Mouse (Mus musculus): Measurements from ENCODE around the gene Snx17. TPM values are rescaled to one million over a fixed set of nuclear protein-coding genes. Genes with fewer than 3 reads are reported as not detected.
A peak's percentile ranks its signal among the peaks of the same experiment; 100 is the strongest.

The Snx17 gene
- 22.6 and 31.7 TPM in 2 replicates for total RNA-seq (2015; ENCODE audit: low replicate concordance)
- total RNA-seq (2017; ENCODE audit: low replicate concordance): 16.3 and 39.3 TPM in 2 replicates

DNA sequence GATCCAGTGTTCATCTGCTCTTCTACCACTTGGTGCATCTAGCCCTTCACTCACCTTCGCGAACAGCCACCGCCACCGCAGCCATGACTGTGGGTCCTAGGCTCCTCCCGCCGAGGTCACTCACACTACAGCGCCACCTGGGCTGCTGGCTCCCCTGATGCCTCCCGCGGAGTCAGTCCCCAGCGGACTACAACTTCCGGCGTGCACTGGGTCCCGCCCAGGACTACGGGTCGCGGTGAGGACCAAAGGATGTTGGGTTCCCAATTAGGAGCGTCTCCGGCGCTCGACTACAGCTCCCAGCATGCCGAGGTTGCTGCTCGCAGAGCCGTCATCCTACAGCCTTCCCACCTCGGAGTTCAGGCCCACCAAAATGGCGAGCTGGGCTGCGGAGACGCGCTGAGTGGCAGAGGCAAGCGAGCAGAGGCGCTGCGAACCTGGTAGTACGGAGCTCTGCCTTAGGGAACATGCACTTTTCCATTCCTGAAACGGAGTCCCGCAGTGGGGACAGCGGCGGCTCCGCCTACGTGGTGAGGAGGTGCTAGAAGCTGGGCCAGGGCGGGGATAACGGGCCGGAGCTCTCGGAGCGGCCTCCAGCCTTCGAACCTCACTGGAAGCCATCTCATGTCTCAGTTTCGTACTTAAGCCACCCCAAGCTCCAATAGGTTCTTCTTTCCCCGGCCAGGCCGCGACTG, at the start of gene Snx17, which contains the start of gene Eif2b4:
Gene Snx17, plus strand, starts transcription at position 289 of the 692 bp plus-strand sequence.
Gene Eif2b4, minus strand, starts transcription at position 492 of the 692 bp plus-strand sequence.
- peak; percentile 88 for ATAC-seq (replicated peaks; ENCODE audit: low FRiP score, poor library complexity, severe bottlenecking)

DNA sequence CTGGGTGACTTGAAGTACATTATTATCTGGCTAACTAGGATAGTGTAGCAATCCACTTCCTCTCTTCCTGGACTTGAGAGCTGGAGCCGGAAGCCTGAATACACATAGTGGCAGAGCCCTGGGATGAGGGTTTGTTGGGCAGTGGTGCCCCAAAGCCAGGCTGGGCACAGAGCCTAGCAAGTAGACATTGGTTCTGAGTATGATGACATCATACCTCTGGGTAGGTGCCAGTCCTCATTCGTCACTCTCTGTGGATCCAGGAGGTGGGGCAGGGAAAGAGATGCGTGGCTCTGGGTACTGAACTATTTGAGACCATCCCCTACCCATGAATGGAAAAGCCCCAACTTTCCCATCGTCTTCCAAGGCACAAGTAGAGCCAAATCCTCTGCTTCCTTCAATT, 43.2 kb upstream of the Snx17 start:
- no peak for ATAC-seq (replicated peaks; ENCODE audit: low FRiP score, poor library complexity, severe bottlenecking)

DNA sequence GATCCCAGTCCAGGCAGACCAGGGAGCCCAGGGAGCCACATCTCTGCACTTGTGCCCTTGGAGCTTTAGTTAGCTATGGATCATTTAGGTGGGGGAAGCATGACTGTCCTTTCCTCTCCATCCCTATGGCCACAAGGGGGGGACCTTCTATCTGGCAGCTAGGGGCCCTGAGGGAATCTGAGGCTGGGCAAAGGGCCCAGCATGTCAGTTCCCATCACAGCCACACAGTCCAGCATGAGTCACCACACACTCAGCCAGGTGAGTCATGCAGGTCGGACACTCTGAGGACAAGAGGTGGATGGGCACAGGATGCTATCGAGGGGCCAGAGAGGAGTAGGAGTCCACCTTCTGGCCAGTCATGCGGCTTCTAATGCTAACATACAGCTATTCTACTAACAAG, 41.3 kb upstream of the Snx17 start:
- no peak for ATAC-seq (replicated peaks; ENCODE audit: low FRiP score, poor library complexity, severe bottlenecking)

DNA sequence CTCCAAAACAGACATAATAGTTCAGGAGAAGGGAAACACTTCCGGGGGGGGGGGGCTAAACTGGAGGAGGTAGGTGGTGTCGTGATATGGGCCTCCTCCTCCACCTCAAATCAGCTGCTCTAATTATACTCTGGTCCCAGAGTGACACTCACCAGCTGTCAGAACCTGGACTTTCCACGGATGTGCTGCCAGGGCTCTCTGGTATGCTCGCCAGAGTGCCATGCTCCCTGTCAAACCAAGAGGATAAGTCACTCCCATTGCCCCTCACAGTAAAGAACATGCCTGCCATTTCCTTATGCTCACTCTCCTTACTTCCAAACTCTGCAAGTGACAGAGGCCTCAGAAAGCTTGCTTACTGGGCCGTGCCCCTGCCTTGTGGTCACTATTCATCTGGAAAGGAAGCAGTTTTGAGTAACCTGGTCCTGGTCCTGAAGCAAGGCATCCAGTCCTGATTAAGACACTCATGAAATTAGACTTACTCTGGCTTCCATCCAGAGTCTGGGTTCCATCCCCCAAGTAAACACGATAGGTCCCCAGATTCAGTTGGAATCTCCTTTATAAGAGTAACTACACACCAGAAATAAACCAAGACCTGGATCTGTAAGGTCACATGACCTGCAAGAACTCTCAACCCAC, 39.4 kb upstream of the Snx17 start:
- ATAC-seq (replicated peaks; ENCODE audit: low FRiP score, poor library complexity, severe bottlenecking): peak; percentile 6; the same call in 1 of the 2 replicates

DNA sequence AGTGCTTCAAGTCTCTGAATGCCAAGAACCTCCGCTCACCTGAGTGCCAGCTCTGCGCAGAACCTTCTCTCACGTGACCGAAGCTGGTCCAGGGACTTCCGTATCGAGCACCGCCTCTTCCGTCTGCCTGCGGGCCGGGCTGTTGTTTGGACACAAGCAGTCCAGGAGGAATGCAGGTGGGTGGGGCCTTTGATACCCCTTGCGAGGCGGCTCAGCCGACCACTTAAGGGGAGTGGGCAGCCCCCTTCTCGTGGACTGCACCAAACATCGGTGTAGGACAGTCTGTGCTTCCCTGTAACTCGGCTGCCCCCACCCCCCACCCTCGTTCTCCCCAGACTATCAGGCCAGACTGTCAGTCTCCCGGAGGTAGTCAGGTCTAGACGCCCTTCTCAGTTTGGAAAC, 38.9 kb upstream of the Snx17 start, which contains the start of gene Mpv17:
Gene Mpv17, minus strand, starts transcription at position 100 of the 402 bp plus-strand sequence.
- ATAC-seq (replicated peaks; ENCODE audit: low FRiP score, poor library complexity, severe bottlenecking): peak; percentile 98

DNA sequence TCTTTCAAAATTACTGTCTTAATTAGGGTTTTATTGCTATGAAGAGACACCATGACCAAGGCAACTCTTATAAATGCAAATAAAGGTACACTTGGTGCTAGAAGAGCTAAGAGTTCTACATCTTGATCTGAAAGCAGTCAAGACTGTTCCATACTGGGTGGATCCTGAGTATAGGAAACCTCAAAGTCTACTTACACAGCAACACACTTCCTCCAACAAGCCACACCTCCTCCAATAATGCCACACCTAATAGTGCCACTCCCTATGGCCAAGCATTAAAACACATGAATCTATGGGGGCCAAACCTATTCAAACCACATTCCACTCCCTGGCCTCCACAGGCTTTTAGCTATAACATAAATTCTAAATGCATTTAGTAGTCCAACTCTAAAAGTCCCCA, 30.6 kb upstream of the Snx17 start:
- no peak for ATAC-seq (replicated peaks; ENCODE audit: low FRiP score, poor library complexity, severe bottlenecking)

DNA sequence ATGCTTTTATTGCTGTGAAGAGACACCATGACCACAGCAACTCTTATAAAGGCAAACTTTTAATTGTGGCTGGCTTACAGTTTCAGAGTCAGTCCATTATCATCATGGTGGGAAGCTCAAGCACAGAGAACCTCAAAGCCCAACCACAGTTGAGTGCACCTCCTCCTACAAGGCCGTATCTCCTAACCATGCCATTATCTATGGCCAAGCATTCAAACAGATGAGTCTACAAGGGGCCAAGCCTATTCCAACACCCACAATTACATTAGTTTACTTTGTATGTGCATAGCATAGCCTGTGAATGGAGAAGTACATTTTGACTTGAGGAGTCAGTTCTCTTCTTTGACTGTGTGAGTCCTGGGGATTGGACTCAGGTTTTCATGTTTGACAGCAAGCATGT, 28.1 kb upstream of the Snx17 start:
- ATAC-seq (replicated peaks; ENCODE audit: low FRiP score, poor library complexity, severe bottlenecking): no peak

DNA sequence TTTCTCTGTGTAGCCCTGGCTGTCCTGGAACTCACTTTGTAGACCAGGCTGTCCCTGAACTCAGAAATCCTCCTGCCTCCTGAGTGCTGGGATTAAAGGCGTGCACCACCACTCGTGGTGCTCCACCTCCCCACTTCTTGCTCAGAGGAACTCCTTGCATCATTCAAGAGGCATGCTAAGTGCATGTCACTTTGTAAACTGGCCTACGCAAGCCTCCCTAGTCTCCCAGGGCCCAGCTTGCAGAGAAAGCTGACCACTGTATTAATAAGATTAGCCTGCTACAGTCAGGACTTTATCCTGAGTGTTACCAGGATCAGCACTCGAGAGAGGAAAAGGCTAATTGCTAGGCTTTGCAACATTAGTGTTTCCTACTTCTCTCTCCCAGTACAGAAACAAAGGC, 24.4 kb upstream of the Snx17 start:
- ATAC-seq (replicated peaks; ENCODE audit: low FRiP score, poor library complexity, severe bottlenecking): no peak

DNA sequence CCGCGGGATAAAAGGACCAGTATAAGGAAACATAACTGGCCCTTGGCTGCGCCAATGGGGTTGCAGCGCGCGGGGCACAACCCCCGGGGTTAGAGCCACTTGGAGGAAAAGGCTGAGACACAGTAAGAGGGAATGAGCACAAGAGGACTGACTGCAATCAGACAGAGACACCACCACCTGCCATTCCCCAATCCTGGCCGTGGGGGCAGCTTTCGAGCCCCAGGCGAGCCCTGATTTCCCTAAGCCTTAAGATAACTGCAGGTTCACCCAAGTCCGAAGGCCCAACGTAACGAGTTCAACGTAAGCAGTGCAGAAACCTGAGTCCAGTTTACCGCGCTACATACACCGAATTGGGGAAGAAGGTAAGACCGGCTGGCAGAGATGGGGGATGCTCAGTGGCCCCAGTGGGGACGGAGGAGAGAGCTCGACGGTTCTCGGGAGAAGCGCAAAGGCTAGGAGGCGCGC, 13.7 kb upstream of the Snx17 start:
- peak; percentile 58 for ATAC-seq (replicated peaks; ENCODE audit: low FRiP score, poor library complexity, severe bottlenecking)

DNA sequence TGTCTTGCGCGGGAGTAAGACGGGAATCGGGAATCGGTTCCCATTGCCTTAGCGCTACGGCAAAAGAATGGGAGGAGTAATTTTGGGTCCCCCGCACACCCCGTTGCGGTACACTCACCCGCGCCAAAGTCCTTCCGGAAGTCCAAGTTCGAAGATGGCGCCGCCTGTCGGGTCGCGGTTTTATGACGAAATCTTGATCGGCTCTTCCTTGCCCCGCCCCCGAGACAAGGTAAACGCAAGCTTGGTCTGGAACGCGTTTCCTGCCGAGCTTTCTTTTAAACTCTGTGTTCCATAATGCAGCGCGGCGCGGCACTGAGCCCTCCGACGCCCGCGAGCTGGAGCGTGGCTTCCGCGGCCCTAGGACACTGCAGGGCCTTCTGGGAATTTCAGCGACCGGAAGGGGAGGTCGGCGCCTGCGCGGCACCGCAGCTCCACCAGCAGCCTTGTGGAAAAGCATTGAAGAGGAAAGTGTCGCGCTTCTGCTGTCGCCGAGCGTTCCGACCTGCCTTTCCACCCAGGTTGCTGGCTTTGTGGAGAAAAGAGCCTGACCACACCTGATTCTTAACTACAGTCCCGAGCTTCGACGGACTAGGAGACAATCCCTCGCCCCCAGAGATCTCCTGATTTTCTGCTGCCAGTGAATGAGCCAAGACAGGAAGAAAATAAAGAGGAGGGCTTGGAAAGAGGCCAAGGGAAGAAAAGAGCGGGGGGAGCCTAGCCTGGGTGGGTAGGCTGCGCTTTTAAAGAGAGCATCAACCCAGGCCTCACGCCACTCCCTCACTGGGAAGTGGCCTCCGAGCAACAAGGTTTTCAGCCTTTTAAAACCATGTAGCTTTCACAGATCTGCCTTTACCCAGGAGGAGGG, 13.0 kb upstream of the Snx17 start, which contains the start of the genes Gm29609 and Gtf3c2:
Gene Gm29609, minus strand, starts transcription at position 146 of the 865 bp plus-strand sequence.
Gene Gtf3c2, minus strand, starts transcription at position 379 of the 865 bp plus-strand sequence.
- ATAC-seq (replicated peaks; ENCODE audit: low FRiP score, poor library complexity, severe bottlenecking): peak; percentile 89

DNA sequence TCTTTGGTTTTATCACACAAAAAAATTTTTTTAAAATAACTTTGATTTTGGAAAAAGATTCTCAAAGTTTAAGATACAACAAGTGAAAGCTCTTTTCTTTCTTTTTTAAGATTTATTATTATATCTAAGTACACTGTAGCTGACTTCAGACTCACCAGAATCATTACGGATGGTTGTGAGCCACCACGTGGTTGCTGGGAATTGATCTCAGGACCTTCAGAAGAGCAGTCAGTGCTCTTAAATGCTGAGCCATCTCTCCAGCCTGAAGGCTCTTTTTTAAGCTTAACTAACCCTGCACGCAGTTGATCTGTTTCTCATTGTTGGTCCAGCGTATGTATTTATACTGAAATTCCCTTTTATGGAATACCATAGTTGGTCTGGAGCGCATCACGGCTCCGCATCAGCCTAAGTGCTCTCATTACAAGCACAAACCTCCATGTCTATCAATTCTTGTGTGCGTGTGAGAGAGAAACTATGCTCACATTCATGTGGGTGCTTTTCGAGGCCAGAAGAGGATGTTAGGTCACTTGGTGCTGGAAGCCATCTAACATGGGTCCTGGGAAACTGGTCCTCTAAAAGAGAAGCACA, 11.8 kb upstream of the Snx17 start:
- ATAC-seq (replicated peaks; ENCODE audit: low FRiP score, poor library complexity, severe bottlenecking): no peak

DNA sequence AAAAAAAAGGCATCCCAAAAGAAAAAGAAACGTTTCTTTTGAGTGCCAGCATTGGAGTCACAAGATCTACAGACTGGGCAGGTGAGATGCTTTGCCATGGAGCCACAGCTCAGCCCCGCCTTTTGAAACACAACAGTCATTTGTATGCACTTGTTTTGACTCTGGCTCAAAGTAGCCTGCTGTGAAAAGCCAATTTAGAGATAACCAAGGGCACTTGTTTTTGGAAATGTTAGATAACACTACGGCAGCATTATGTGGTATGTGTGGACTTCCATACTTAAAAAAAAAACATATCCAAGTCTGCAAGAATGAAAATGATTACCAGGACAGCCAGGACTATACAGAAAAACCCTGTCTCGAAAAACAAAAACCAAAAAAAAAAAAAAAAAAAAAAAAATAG, 9.3 kb upstream of the Snx17 start:
- ATAC-seq (replicated peaks; ENCODE audit: low FRiP score, poor library complexity, severe bottlenecking): peak; percentile 50

DNA sequence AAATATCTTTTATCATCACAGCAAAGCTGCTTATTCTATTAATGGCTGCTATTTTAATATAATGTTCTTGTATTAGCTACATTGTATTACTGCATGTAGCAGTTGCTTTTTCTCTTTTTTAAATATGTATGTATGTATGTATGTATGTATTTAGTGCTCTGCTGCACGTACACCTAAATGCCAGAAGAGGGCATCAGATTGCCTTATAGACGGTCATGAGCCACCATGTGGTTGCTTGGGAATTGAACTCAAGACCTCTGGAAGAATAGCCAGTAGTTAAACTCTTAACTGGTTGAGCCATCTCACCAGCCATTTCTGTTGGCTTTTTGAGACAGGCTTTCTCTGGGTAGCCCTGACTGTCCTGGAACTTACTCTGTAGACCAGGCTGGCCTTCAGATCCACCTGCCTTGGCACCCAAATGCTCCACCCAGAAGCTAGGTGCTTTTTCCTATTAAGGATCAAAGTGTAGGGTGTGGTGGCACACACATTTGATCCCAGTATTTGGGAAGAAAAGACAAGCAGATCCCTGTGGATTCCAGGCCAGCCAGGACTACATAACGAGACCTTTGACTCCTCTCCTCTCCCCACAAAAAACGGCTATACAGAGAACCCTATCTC, 4.7 kb upstream of the Snx17 start:
- ATAC-seq (replicated peaks; ENCODE audit: low FRiP score, poor library complexity, severe bottlenecking): no peak

DNA sequence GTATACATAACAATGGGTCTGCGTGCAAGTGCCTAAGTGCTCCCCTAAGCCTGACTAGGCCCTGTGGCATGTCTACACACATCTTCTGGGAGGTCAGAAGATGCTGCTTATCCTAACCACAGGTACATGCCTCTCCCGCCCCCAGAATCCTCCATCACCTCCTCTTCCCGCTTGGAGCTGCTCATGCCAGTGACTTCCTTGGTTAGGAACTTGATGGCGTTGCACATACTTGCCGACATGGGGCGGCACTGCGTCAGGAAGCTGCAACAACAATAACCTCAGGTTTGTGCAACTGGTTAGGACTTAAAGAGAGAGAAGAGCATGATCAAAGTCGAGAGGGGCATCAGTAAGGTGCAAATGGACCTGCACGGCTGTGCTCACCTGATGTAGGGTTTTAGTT, 2.8 kb upstream of the Snx17 start:
- ATAC-seq (replicated peaks; ENCODE audit: low FRiP score, poor library complexity, severe bottlenecking): no peak

DNA sequence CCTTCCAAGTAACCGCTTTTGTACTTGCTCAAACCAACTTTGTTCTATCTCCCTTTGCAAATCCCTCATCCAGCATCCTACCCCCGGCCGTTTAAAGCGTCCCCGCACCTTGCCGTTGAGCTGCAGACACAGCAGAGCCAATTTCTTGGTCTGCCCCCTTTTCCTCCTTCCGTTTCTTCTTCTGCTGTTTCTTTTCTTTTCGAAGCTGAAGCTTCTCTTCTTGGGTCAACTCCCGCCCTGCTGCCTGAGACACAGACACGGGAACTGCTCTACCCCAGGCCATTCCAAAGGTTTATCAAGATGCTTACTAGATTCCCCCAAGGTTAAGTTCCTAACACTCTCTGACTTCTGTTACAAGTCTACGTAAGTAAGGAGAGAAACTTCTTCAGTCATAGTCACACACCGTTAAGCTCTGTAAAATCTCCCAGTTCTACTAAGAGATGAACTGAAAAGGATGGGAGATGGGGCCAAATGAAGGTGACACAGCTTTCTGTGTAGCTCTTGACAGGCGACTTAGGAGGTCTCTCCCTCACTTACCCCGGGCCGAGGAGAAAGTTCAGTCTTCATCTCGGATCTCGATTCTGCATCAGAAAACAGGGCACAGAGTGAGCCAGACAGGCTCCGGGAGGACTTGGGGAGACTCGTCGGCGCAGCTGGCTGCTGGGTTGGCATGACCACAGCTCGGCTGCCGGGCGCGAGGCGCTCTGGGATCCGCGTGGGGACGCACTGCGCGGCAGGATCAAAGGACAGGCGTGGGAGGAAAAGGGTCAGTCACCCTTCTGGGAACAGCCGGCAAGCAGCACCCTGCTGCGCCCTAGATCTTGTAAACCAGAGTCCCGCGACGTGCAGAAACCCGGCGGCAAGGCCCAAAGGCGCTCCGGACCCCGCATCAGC, 735 bp upstream of the Snx17 start:
- peak; percentile 60 for ATAC-seq (replicated peaks; ENCODE audit: low FRiP score, poor library complexity, severe bottlenecking)

DNA sequence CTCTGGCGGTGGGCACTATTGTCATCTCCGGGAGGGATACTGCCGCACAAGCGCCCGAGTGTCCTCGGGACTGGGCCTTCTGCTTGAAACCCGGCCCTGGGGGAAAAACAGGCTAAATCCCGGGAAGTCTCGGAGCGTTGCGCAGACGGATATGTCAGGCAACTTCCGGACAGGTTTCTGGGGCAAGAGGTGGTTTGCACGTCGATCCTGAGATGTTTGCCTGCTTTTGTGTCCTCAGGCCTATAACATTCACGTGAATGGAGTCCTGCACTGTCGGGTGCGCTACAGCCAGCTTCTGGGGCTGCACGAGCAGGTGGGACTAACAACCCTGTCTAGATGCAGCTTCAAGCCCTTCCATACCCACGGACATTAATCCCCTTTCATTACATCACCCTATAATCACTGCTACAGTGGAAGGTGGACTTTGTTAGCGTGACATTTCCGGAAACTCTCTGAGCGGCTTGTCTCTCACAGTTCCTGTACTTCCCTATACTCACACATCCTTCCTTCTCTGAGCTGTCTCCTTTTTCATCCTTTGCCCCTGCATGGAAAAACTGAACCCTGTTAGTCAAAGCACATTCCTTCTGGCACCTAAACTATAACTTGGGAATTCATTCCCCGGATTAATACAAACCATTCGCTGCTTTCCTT, 729 bp downstream of the Snx17 start:
- ATAC-seq (replicated peaks; ENCODE audit: low FRiP score, poor library complexity, severe bottlenecking): peak; percentile 11; the same call in 1 of the 2 replicates
